Mouse (Mus musculus) lung, adult 2 months (tissue): ENCODE measurements around the gene Gpc1. TPM values are rescaled to one million over a fixed set of nuclear protein-coding genes. Genes with fewer than 3 reads are reported as not detected.
A peak's percentile ranks its signal among the peaks of the same experiment; 100 is the strongest.

Source experiments
- DNase-seq: peaks from one replicate; pipeline ENCODE4 v3.0.0; 2022
- H3K4me1 ChIP-seq: fragments of 200-500 bp; 2 replicates; pipeline ENCODE4 v1.6.1; 2011; ENCODE audit warnings: low read length; ENCODE audit not compliant: control insufficient read depth, insufficient read depth
- H3K4me3 ChIP-seq: fragments of 200-500 bp; replicated peaks from 2 replicates; pipeline ENCODE3; 2011; ENCODE audit warnings: low read depth, mild to moderate bottlenecking, control low read depth, low read length; ENCODE audit errors: extremely low read depth
- CTCF ChIP-seq: fragments of 200-500 bp; IDR thresholded peaks from 2 replicates; pipeline ENCODE4 v1.5.1; 2011; ENCODE audit warnings: mild to moderate bottlenecking, low read length, control low read depth; ENCODE audit not compliant: insufficient read depth
- POLR2A ChIP-seq: fragments of 200-500 bp; IDR thresholded peaks from 2 replicates; pipeline ENCODE4 v1.6.1; 2011; ENCODE audit warnings: low read depth, mild to moderate bottlenecking, control low read depth, low read length, borderline replicate concordance; ENCODE audit errors: extremely low read depth
- WGBS: fragments of 180-500 bp; shearing (Covaris S2); methylation state at CpG from one replicate; pipeline ENCODE4 v1.1.7; 2018; 5-methylcytosine and 5-hydroxymethylcytosine counted together
- polyA plus RNA-seq: library from polyadenylated mRNA; depleted of rRNA; stranded (reverse); fragments of >200 nt; gene quantifications from 2 replicates; pipeline ENCODE4 v1.2.3, GENCODE M21; 2012

The Gpc1 gene
- polyA plus RNA-seq, 1 experiment, result 23.6 TPM

DNA sequence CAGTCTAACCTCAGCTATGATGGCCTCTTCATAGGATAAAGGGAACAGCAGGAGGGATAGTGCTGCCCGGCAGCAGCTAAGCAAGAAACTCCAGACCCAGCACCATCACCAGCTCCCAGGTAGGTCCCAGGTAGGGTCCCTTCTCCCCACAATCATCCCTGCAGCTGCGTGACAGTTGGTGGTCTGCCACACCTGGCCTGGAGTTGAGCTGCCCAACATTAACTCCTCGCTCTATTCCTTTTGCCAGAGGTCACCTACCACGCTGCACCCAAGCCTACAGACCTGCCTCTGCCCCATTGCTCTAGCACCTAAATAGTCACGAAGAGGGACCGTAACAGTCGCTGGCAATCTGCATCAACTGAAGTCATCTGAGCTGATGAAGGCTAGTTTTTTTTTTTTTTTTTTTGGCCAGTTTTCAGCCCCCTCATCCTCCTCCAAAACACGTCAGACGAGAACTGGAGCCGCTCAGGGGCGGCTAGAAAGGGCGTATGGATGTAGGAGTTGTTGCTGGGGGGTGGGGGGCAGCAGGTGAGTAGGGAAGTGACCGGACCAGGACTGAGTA lies 738 bp upstream of the Gpc1 start:
- H3K4me3 ChIP-seq, result no peak overlapping the region
- WGBS, result 9% methylated on average over 13 of the region's 13 CpGs
- no peak for TF ChIP-seq POLR2A
- no peak for TF ChIP-seq CTCF
- DNase-seq, result no peak
- no peaks in the 10 kb centered on the region; the same call in 1 of the 2 replicates for H3K4me1 ChIP-seq

DNA sequence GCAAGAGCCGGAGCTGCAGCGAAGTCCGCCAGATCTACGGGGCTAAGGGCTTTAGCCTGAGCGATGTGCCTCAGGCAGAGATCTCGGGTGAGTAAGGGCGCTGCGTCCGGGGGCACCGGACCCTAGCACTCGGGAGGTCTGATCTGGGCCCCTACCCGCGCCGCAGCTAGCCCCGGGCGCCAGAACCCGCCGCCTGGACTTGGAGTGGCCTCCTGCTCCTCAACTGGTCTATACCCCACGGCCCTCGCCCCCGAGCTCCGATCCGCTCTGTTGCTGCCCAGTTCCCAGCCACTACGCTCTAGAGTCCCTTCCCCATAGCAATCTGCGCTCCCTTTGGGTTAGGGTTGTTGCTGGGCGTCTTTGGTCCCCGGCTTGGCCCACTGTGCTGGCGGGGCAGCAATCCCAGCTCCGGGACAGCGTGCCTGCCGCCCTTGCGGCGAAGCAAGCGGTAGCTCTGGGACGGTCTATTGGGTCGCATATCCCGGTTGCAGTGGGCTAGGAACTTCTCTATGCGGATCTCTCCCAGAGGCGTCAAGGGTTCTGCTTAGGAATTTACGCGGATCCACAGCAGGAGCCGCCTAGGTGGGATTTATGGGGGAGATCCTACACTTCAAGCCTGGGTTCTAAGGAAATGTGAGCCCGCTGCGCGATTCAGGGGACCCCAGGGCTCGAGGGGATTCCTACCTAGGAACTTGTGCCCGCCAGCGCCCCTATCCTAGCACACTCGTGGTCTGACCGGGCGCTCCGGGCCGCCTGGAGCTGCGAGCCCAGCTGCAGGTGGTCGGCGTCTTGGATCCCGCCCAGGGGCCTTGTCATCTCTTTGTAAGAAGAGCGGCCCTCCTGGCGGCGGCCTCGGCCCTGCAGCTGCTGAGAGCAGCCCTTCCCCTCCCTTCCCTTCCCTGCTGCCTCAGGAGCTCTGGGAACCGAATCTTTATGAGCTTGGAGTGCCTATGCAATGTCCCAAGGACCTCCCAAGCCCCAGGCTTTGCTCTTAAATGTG lies 866 bp downstream of the Gpc1 start:
- TF ChIP-seq POLR2A (no peak), CTCF (no peak)
- H3K4me3 ChIP-seq, result peak overlapping the region; percentile 61
- WGBS, result 4% methylated on average over 62 of the region's 62 CpGs
- no peaks in the 10 kb centered on the region; the same call in 1 of the 2 replicates for H3K4me1 ChIP-seq
- DNase-seq, result peak; percentile 34

DNA sequence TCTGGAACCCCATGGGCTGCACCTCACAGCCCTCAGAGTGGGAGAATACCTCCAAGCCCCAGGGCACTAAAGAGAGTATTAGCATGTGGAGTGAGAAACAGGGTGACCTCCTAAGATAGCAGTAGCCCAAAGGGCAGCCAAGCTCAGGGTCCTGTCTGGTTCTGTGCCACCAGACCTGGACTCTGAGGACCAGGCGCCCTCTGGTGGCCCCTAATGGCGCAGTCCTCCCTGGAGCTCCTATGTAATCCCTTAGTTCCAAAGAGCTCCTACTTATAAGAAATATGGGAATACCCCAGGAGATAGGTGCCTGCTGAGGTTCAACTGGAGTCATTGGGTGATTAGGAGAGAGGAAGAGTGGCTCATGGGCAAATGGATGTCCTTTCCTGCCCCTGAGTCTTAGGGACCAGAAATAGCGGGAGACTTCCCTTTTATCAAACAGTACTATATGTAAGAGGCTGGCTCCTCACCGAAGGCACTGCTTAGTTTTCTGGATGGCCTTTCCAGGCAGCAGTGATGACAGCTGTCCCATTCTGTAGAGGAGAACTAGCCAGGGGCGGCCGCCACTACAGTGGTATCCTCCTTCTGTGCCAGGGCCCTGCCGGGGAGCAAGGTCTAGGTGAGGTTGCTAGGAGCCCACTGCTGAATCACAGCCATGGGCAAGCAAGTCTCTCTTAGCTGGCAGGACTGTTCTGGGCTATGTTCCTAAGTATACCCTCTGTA lies 2.7 kb downstream of the Gpc1 start:
- WGBS, result 57% methylated on average over 7 of the region's 7 CpGs

DNA sequence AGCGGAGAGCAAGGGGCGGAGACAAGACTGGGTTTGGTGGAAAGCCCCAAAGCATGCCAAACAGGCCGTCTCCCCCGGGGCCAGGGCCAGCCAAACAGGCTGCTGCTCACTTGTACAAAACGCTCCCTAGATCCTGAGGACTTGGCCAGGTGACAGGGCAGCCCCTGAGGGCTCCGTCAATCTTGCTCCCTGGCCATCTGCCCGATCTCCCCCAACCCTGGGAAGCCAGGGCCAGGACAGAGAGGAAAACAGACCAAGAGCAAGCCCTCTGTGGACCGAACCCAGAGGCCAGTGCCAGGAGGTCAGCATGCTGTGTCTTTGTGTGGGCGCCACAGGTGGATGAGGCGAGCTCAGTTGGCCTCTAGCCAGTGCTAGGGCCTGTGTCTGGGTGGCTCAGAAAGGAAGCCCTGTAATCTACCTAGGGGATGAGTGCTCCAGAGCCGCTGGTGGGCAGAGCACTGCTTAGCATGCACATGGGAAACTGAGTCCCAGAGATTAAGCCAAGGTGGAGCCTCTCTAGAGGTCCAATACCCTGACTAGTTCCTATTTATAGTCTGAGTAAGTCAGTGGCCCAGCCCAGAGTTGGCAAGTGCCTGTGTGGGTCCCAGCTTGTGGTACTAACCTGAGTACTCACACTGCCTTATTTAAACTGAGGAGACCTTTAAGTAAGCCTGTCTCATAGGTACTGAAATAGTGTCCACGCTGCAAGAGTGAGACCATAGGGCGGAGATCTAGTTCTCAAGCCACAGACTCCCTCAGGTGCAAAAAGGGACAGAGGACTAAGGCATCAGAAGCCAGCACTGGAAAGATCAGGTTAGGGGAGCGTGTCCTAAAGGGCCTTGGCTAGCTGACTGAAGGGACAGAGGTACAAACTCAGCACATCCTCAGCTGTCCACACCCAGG lies 6.7 kb downstream of the Gpc1 start:
- no peak for DNase-seq
- no peak for TF ChIP-seq CTCF
- no peak for TF ChIP-seq POLR2A
- Histone ChIP-seq H3K4me3 (no peak overlapping the region), H3K4me1 (no peaks in the 10 kb centered on the region)
- 71% methylated on average over 14 of the region's 14 CpGs for WGBS

More for the DNA sequence above, 2.7 kb downstream of the Gpc1 start:
- peak; percentile 70 for DNase-seq
- no peak overlapping the region for H3K4me3 ChIP-seq
- peak; percentile 62 for TF ChIP-seq CTCF
- no peak for TF ChIP-seq POLR2A
- H3K4me1 ChIP-seq, result no peaks in the 10 kb centered on the region; the same call in 1 of the 2 replicates

DNA sequence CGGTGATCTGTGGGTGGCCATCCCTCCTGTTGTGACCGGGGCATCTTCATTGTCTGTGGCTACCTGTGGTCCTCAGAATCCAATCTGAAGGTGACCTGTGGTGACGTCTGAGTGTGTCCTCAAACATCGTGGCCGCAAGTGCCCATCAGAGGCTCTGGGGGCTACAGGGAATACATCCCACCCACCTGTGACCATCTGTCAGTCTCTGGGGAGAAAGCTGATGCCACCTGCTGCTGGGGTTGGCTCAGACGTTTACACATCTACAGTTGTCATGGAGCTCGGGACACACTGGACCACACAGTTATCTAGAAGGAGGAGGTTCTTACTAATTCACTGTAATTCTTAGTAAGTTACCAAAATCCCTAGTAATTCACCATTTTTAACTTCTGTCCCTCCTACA lies 7.8 kb downstream of the Gpc1 start:
- TF ChIP-seq CTCF, result no peak
- TF ChIP-seq POLR2A, result no peak
- Histone ChIP-seq H3K4me3 (no peak overlapping the region), H3K4me1 (no peaks in the 10 kb centered on the region)
- 75% methylated on average over 7 of the region's 7 CpGs for WGBS
- DNase-seq, result no peak

DNA sequence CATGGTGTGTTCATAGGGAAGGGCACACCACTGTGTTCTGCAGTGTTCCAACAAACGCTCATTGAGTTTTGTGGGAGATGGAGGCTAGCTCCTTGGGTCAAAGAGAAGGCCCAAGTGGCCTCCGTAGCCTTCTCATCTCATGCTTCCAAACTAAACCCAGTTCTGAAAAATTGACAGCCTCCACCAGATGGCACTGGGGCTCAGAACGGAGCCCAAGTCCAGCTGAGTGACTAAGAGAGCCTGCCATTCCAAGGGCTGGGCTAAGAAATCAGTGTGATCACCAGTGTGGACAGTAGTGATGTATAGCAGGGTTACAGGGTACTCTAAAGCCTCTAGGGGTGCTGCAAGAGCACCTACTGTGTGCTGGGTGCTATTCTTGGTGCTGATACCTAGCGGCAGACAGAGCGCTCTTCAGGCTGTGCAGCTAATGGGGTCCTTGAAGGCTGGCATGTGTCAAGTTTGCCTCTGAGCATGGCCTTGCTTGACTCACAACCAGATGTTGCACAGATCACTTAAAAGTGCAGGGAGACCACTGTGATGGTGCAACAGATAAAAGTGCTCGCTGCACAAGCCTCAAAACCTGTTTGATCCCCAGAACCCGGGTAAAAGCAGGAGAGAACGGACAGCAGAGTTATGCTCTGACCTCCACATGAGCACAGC lies 8.9 kb downstream of the Gpc1 start:
- Histone ChIP-seq H3K4me1 (no peaks in the 10 kb centered on the region), H3K4me3 (no peak overlapping the region)
- no peak for DNase-seq
- WGBS, result 79% methylated on average over 8 of the region's 8 CpGs
- TF ChIP-seq POLR2A, result no peak
- no peak for TF ChIP-seq CTCF

DNA sequence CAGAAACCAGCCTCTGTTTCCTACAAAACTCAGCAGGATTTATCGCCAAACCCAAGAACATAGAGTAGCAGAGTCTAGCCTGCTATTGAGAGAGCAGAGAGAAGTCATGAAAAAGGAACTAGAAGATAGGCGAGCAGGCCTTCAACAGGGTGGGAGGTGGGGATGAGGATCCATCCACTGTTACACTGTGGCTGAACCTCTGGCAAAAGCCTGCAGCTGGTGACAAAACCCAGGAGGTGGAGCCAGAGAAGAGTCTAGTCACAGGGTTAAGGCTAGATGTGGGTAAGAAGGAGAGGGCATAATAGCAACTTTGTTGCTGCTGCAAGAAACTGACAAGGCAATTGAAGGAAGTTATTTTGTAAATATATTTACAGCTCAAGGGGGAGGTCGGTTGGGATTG lies 10.0 kb downstream of the Gpc1 start:
- 59% methylated on average over 3 of the region's 3 CpGs for WGBS
- no peak for DNase-seq
- Histone ChIP-seq H3K4me3 (no peak overlapping the region), H3K4me1 (no peaks in the 10 kb centered on the region)
- TF ChIP-seq POLR2A, result no peak
- no peak for TF ChIP-seq CTCF

DNA sequence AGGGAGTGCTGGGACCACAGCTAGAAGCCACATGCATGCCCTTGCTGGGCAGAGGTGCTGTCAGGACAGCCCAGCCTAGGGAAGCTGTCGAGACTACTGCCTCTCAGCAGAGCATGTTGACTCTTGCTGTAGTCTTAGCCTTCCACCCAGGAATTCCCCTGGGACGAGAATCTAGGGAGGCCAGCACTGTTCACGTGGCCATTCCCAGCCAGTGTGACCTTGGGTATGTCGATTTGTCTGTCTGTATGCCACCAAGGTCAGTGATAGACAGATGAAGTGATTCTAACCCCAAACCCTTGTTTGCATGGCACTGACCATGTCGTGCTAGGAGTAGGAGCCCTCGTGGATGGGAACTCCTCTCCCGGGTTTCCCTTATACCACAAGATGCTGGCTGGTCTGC lies 14.4 kb downstream of the Gpc1 start:
- no peak for DNase-seq
- Histone ChIP-seq H3K4me1 (0 out of 2 replicates have a peak, but pooled peaks cover 2% of the 10 kb centered on the region), H3K4me3 (no peak overlapping the region)
- no peak for TF ChIP-seq CTCF
- TF ChIP-seq POLR2A, result no peak
- WGBS, result 67% methylated on average over 7 of the region's 7 CpGs
